Mouse (Mus musculus): Measurements from ENCODE around the gene Agr2.

- TF ChIP-seq MAX (IDR thresholded peaks at IDR 0.05; ENCODE audit: low read length) = no peak
- no peak for TF ChIP-seq USF1 (IDR thresholded peaks at IDR 0.05; ENCODE audit: low read depth, low read length)
- no peak for TF ChIP-seq POLR2A (IDR thresholded peaks at IDR 0.05; ENCODE audit: low read depth, low read length)
- no peak for TF ChIP-seq IRF4 (IDR thresholded peaks at IDR 0.05; ENCODE audit: low read depth, low read length)
- TF ChIP-seq CTCF (conservative IDR thresholded peaks at IDR 0.05 in 1 of 2, IDR thresholded peaks at IDR 0.05 in 1 of 2; ENCODE audit: low read depth in 2 of 2, low read length in 2 of 2) = no peak
- no peak for TF ChIP-seq ZKSCAN1 (IDR thresholded peaks at IDR 0.05; ENCODE audit: borderline replicate concordance, low read depth, low read length)
- TF ChIP-seq RCOR1 (conservative IDR thresholded peaks at IDR 0.05; ENCODE audit: low read depth, low read length) = no peak
- no peak for TF ChIP-seq EP300 (IDR thresholded peaks at IDR 0.05; ENCODE audit: low read length)
- TF ChIP-seq MXI1 (IDR thresholded peaks at IDR 0.05; ENCODE audit: low read depth, low read length) = no peak
- no peak for TF ChIP-seq HCFC1 (IDR thresholded peaks at IDR 0.05; ENCODE audit: low read depth, low read length)
- TF ChIP-seq E2F4 (IDR thresholded peaks at IDR 0.05; ENCODE audit: insufficient replicate concordance, low read depth, low read length) = no peak
- TF ChIP-seq ZMIZ1 (IDR thresholded peaks at IDR 0.05; ENCODE audit: low read depth, low read length) = no peak
These were observed 876 bp downstream of the Agr2 start for GRCm38 (mm10) chr12:35993583-35993982.

All from CH12.LX (cell line).